Mouse (Mus musculus): Measurements from ENCODE around the gene Card14.
"Not testable (repeated sequence)": the region's sequence is repeated elsewhere in the genome, so short reads cannot be mapped to it uniquely, and the experiment has no call there.

GRCm38 (mm10) chr11:119292861-119293260, 14.7 kb upstream of the Card14 start:
- not testable (repeated sequence) for TF ChIP-seq HCFC1 (IDR thresholded peaks at IDR 0.05; ENCODE audit: borderline replicate concordance, insufficient read depth, low read length); MAFK (IDR thresholded peaks at IDR 0.05; ENCODE audit: insufficient read depth, low read depth, low read length); CHD2 (IDR thresholded peaks at IDR 0.05; ENCODE audit: low read depth, low read length)
